Mouse (Mus musculus): Measurements from ENCODE around the gene Hcfc1. TPM values are rescaled to one million over a fixed set of nuclear protein-coding genes. Genes with fewer than 3 reads are reported as not detected.

The Hcfc1 gene
- 10 to 100 TPM; 47.7 to 49.5 TPM for total RNA-seq (2021)
- long read RNA-seq, experiment 1, partial matches to known transcripts, result 2 of 4 reads
- long read RNA-seq, experiment 1, other reads (novel, unspliced or antisense), result 2 of 4 reads
- long read RNA-seq, experiment 2, partial matches to known transcripts, result 16 of 17 reads
- long read RNA-seq, experiment 2, other reads (novel, unspliced or antisense), result 1 of 17 reads

GRCm38 (mm10) chrX:73966248-73967176 lies at the start of gene Hcfc1:
TSS of gene Hcfc1 (minus strand) at chrX:73966357.
- DNase-seq (ENCODE audit: low spot score in 2 of 2), result peak; percentile 77 to 81

GRCm38 (mm10) chrX:74014597-74014996 lies 48.4 kb upstream of the Hcfc1 start:
- no peak for DNase-seq (ENCODE audit: low spot score in 2 of 2)

- DNase-seq (ENCODE audit: low spot score in 2 of 2), result no peak
These were observed 41.9 kb upstream of the Hcfc1 start for GRCm38 (mm10) chrX:74008063-74008462.

GRCm38 (mm10) chrX:74006401-74006800 lies 40.2 kb upstream of the Hcfc1 start:
- DNase-seq (ENCODE audit: low spot score in 2 of 2), result no peak

- DNase-seq (ENCODE audit: low spot score in 2 of 2), result no peak
These were observed 37.5 kb upstream of the Hcfc1 start for GRCm38 (mm10) chrX:74003644-74004043.

DNA sequence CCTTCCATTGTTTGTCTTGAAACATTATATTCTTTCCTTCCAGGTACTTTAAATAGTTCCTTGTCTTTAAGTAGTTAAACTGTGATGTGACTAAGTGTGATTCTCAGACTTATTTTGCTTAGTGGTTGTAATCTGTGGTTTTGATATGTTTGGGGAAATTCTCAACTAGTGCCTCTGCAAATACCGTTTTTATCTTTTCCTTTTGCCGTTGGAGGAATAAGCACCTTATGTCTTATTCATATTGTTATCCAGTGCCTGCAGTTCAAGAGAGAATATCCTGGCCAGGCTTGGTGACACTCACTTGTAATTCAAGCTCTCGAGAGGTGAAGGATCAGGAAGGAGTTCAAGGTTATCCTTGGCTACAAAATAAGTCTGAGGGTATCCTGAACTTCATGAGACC lies 34.9 kb upstream of the Hcfc1 start:
- DNase-seq (ENCODE audit: low spot score in 2 of 2), result no peak

DNA sequence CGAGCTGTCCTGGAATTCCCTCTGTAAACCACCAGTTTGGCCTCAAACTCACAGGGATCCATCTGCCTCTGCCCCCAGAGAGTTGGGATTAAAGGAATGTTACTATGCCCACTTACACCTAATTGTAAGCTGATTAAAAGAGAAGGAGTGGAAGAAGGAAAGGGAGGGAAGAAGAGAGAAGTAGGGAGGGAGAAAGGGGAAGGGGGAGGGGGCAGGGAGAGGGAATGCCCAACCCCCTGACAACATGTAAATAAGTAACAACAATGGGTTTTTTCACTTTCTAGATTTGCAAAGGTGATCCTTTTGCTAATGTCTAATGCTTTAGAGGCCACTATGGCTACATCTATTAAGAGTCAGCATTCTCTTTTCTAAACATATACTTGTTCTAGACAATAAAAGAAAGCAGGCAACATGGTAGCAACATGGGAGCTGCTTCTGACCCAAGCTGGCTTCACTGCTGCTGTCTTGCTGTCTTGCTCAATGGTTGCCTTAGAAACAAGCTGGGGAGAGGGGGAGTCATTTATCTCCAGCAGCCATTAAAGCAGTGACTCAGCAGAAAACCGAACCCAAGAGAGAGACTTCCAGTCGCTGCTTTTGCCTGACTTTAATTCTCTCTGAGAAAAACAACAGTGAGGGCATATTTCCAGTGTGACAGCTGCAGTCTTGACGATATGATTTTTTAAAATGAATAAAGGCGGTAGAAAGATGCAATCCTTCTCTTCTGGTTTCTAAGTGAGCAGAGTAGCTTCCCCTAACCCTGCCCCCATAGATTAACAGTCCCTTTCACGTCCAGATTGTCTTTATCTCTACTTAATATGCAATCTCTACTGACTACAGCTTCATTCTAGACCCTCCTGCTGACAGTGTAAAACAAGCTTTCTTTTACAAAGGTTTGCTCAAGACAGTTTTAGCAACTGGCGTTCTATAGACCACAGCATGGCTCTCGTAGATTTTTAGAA lies 33.0 kb upstream of the Hcfc1 start:
- DNase-seq (ENCODE audit: low spot score in 2 of 2), result peak in 1 of 2 experiments; percentile 13

GRCm38 (mm10) chrX:73977783-73978182 lies 11.6 kb upstream of the Hcfc1 start:
- no peak for DNase-seq (ENCODE audit: low spot score in 2 of 2)

DNA sequence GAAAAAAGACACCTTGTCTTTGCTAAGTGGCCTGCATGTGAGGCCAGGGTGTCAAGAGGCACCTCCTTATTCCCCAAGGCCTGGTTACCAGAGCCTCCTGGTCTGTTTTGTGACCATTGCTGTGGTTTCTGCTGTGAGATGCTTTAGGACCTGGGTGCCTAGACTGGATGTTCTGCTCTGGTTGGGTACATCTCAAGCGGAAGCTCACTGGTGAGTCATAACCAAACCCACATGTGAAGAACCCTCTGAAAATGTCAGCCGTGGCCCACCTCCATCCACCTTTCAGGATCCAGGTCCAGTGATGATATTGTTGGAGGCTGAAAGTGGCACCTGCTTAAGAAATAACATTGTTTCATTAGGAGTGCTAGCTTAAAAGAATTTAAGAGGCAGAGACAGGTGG lies 10.1 kb upstream of the Hcfc1 start:
- DNase-seq (ENCODE audit: low spot score in 2 of 2), result no peak

GRCm38 (mm10) chrX:73972774-73973173 lies 6.6 kb upstream of the Hcfc1 start:
- no peak for DNase-seq (ENCODE audit: low spot score in 2 of 2)

DNA sequence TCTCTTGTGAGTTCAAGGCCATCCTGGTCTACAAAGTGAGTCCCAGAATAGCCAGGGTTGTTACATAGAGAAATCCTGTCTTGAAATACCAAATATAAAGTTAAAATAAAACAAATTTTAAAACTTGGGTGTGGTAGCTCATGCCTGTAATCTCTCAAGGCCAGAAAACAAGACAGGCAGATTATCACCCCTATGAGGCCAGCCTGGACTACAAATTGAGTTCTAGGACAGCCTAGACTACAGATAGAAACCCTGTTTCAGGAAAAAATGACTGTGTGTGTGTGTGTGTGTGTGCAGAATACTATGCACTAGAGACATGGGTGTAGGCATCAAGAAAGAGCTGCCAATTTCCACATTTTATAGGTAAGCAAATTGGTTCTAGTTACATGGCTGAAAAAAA lies 4.6 kb upstream of the Hcfc1 start:
- DNase-seq (ENCODE audit: low spot score in 2 of 2), result no peak

DNA sequence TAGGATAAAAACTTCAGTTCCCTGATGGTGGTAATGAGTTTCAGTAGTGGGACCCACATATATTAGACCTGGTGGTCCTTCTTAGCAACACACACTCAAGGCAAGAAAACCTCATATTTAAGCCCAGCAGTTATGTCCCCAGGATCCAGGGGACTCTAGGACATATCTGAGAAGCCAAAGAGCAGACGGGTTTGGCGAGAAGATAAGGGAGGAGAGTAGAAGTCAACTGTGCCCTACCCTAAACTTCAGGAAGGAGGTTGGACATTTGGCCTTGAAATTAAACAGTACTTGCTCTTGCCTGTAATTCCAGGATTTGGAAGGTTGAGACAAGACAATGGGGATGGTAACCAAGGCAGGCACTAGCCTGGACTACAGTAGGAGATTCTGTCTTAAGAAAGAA lies 3.6 kb upstream of the Hcfc1 start:
- DNase-seq (ENCODE audit: low spot score in 2 of 2), result no peak

- no peak for DNase-seq (ENCODE audit: low spot score in 2 of 2)
These were observed 3.0 kb upstream of the Hcfc1 start for GRCm38 (mm10) chrX:73969167-73969566.

DNA sequence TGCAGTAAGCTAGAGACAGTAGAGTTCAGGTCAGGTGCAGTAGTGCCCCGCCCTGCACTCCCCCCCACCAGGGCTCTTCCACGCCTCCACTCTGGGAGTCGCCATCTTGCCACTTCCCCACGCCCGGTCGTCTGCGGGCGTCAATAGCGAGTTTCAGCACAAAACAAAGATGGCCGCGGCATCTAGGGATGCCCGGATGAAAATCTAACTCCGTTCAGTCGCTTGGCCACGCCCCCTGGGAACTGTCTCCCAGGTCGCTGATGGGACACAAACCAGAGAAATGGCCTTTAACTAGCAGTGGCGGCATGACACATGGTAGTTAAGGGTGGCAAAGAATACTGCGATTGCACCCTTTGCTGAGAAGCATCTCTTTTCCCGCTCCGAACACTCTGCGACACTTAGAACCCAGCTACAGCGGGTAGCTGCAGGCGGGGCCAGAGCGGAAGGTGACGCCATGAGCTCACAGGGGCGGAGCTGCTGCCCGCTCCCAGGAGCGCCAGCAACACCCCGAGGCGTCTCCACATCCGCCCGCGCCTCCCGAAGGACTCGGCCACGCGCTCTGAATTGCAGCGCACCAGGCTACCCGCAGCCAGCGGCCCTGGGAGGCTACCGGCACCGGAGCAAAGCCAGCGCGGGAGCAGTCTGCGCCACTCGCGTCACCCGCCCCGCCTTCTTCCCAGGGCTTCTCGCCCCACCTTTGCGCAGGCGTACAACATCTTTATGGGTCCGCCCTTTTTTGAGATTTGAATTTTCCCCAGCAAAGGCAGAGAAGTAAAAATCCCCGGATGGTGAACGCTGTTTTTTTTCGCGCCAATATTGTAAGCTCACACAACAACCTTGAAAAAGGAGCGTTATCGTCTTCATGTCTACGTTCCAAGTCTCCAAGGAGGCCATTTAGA lies 1.3 kb upstream of the Hcfc1 start:
- peak; percentile 67 to 76 for DNase-seq (ENCODE audit: low spot score in 2 of 2)

GRCm38 (mm10) chrX:73965307-73965706 lies 850 bp downstream of the Hcfc1 start:
- DNase-seq (ENCODE audit: low spot score in 2 of 2), result peak; percentile 29 to 35

- no peak for DNase-seq (ENCODE audit: low spot score in 2 of 2)
These were observed 1.8 kb downstream of the Hcfc1 start for GRCm38 (mm10) chrX:73964363-73964762.

- DNase-seq (ENCODE audit: low spot score in 2 of 2), result no peak
These were observed 11.2 kb downstream of the Hcfc1 start for GRCm38 (mm10) chrX:73954988-73955387.

GRCm38 (mm10) chrX:73952603-73953002 lies 13.6 kb downstream of the Hcfc1 start:
- DNase-seq (ENCODE audit: low spot score in 2 of 2), result no peak

GRCm38 (mm10) chrX:73949341-73949740 lies 16.8 kb downstream of the Hcfc1 start:
- DNase-seq (ENCODE audit: low spot score in 2 of 2), result no peak

- peak; percentile 30 for DNase-seq (ENCODE audit: low spot score in 2 of 2)
These were observed 17.5 kb downstream of the Hcfc1 start for GRCm38 (mm10) chrX:73948647-73949046.
